Mouse (Mus musculus): ENCODE results near the gene Rab7b.
A peak's percentile ranks its signal among the peaks of the same experiment; 100 is the strongest.

Rab7b gene

GRCm38 (mm10) chr1:131688475-131688874 is at the start of gene Rab7b:
TSS of gene Rab7b (plus strand) at chr1:131688695.
- peak; percentile 67 for DNase-seq (ENCODE audit: low spot score)

- no peak for DNase-seq (ENCODE audit: low spot score)
Measured at GRCm38 (mm10) chr1:131640062-131640461, 48.4 kb upstream of the Rab7b start.

GRCm38 (mm10) chr1:131641565-131641964 is 46.9 kb upstream of the Rab7b start:
- DNase-seq (ENCODE audit: low spot score), result no peak

- no peak for DNase-seq (ENCODE audit: low spot score)
Measured at GRCm38 (mm10) chr1:131642251-131642650, 46.2 kb upstream of the Rab7b start.

- no peak for DNase-seq (ENCODE audit: low spot score)
Measured at GRCm38 (mm10) chr1:131652670-131653443, 35.6 kb upstream of the Rab7b start.

GRCm38 (mm10) chr1:131655601-131656000 is 32.9 kb upstream of the Rab7b start:
- DNase-seq (ENCODE audit: low spot score), result no peak

- peak; percentile 88 for DNase-seq (ENCODE audit: low spot score)
Measured at GRCm38 (mm10) chr1:131657945-131658354, 30.5 kb upstream of the Rab7b start.

GRCm38 (mm10) chr1:131659512-131660085 is 28.9 kb upstream of the Rab7b start:
- no peak for DNase-seq (ENCODE audit: low spot score)

GRCm38 (mm10) chr1:131660266-131660665 is 28.2 kb upstream of the Rab7b start:
- no peak for DNase-seq (ENCODE audit: low spot score)

GRCm38 (mm10) chr1:131660716-131661472 is 27.6 kb upstream of the Rab7b start:
- DNase-seq (ENCODE audit: low spot score), result no peak

GRCm38 (mm10) chr1:131661749-131662148 is 26.7 kb upstream of the Rab7b start:
- DNase-seq (ENCODE audit: low spot score), result no peak

GRCm38 (mm10) chr1:131663286-131663995 is 25.1 kb upstream of the Rab7b start:
- no peak for DNase-seq (ENCODE audit: low spot score)

- DNase-seq (ENCODE audit: low spot score), result no peak
Measured at GRCm38 (mm10) chr1:131664136-131664535, 24.4 kb upstream of the Rab7b start.

GRCm38 (mm10) chr1:131665886-131666285 is 22.6 kb upstream of the Rab7b start:
- no peak for DNase-seq (ENCODE audit: low spot score)

GRCm38 (mm10) chr1:131671113-131671512 is 17.4 kb upstream of the Rab7b start:
- DNase-seq (ENCODE audit: low spot score), result no peak

- no peak for DNase-seq (ENCODE audit: low spot score)
Measured at GRCm38 (mm10) chr1:131672361-131672760, 16.1 kb upstream of the Rab7b start.

GRCm38 (mm10) chr1:131679644-131680043 is 8.9 kb upstream of the Rab7b start:
- no peak for DNase-seq (ENCODE audit: low spot score)

GRCm38 (mm10) chr1:131687739-131688138 is 756 bp upstream of the Rab7b start:
- no peak for DNase-seq (ENCODE audit: low spot score)

- no peak for DNase-seq (ENCODE audit: low spot score)
Measured at GRCm38 (mm10) chr1:131689016-131689415, 521 bp downstream of the Rab7b start.

GRCm38 (mm10) chr1:131689899-131690298 is 1.4 kb downstream of the Rab7b start:
- no peak for DNase-seq (ENCODE audit: low spot score)

- DNase-seq (ENCODE audit: low spot score), result peak; percentile 58
Measured at GRCm38 (mm10) chr1:131690435-131690834, 1.9 kb downstream of the Rab7b start.

- DNase-seq (ENCODE audit: low spot score), result no peak
Measured at GRCm38 (mm10) chr1:131691356-131691755, 2.9 kb downstream of the Rab7b start.
